Mouse (Mus musculus) hindbrain, postnatal 0 days (tissue): ENCODE measurements at regions not wholly inside any gene's neighbourhood (a gene's known extent, or its start where the extent isn't known, plus 50 kb on each side); places are given as distances from the start of the nearest gene placed in this dataset.
"Not testable (repeated sequence)": the region's sequence is repeated elsewhere in the genome, so short reads cannot be mapped to it uniquely, and the experiment has no call there.

ENCODE experiments used
- ATAC-seq: fragments of 200-750 bp; cut with Nextera tagmentation; 2 replicates; pipeline ENCODE4 v1.8.0; 2017; ENCODE audit warnings: mild to moderate bottlenecking, moderate TSS enrichment, moderate library complexity
- DNase-seq: peaks from one replicate; pipeline ENCODE4 v3.0.0-alpha.2; 2015; ENCODE audit warnings: low spot score
- H3K27ac ChIP-seq: fragments of 300-500 bp; sonication (generic); 2 replicates; pipeline ENCODE4 v1.5.1; 2014; ENCODE audit warnings: mild to moderate bottlenecking
- H3K27me3 ChIP-seq: fragments of 300-500 bp; sonication (generic); 2 replicates; pipeline ENCODE4 v1.6.1; 2014; ENCODE audit warnings: low read length, mixed read lengths; ENCODE audit not compliant: insufficient read depth
- H3K36me3 ChIP-seq: fragments of 300-500 bp; sonication (generic); 2 replicates; pipeline ENCODE4 v1.6.1; 2014; ENCODE audit warnings: low read length, mixed read lengths; ENCODE audit not compliant: insufficient read depth
- H3K4me1 ChIP-seq: fragments of 300-500 bp; sonication (generic); 2 replicates; pipeline ENCODE4 v1.6.1; 2014; ENCODE audit warnings: antibody characterized with exemption, low read length, mixed read lengths; ENCODE audit not compliant: insufficient read depth
- H3K4me2 ChIP-seq: fragments of 300-500 bp; sonication (generic); 2 replicates; pipeline ENCODE4 v1.6.1; 2014; ENCODE audit warnings: low read depth, mild to moderate bottlenecking, low read length, moderate library complexity, mixed read lengths
- H3K4me3 ChIP-seq: fragments of 300-500 bp; sonication (generic); 2 replicates; pipeline ENCODE4 v1.5.1; 2014; ENCODE audit warnings: low read length
- H3K9ac ChIP-seq: fragments of 300-500 bp; sonication (generic); replicated peaks from 2 replicates; pipeline ENCODE4 v1.6.1; 2014; ENCODE audit warnings: mild to moderate bottlenecking, low read length, moderate library complexity, mixed read lengths
- H3K9me3 ChIP-seq: fragments of 300-500 bp; sonication (generic); 2 replicates; pipeline ENCODE4 v1.6.1; 2016; ENCODE audit warnings: low read length, mixed read lengths
- CTCF ChIP-seq: IDR thresholded peaks from 2 replicates; pipeline ENCODE4 v1.5.1; 2016; ENCODE audit warnings: antibody characterized with exemption, control low read depth, low read depth
- WGBS: fragments of 180-500 bp; shearing (Covaris S2); extraction: QIAGEN DNeasy Blood & Tissue Kit; methylation state at CpG from one replicate; pipeline ENCODE4 v1.1.7; 2014; 5-methylcytosine and 5-hydroxymethylcytosine counted together

DNA sequence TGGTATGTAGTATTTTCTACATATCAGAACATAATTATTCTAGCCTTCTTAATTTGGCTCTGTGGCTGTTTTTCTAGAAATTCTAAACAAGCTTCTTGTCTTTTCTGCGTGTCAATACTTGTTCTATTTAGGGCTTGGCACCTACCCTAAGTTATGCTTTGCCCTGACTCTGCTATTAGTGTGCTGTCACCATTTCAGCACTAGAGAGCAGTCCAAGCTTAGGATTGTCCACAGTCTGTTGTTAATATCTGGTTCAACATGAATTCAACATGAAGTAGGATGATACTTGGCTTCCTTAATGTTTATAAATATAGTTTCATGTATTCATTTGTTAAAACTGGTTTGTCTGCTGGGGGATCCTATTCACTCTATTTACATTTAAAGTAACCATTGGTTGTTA is 61.2 kb downstream of the Maged1 start:
- no peaks in the 10 kb centered on the region for H3K36me3 ChIP-seq
- 63% methylated on average over 1 of the region's 1 CpGs for WGBS

DNA sequence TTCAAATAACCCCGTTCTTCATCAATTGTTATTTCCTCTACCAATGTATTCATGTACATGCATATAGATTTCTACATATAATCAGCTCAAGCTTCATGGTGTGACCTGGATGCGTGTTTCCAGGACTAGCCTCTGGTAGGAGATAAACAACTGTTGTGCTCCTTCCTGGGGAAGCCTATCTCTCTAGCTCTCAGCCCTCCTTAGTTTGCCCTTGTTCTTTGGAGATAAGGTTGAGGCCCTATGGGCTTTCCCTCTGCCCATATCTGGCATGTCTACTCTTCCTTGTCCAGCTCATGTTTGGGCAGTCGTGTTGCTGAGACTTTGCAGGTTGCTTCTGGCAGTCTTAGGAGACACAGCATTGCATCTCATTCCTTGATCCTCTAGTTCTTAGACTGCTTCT is 74.3 kb downstream of the Maged1 start:
- H3K4me3 ChIP-seq, H3K9ac ChIP-seq, H3K4me1 ChIP-seq, ATAC-seq, H3K4me2 ChIP-seq, H3K27ac ChIP-seq, H3K9me3 ChIP-seq, DNase-seq, H3K36me3 ChIP-seq, H3K27me3 ChIP-seq: not testable (repeated sequence)
- no CpG with 5 or more reads among the region's 3 CpGs for WGBS

More for the DNA sequence above, 61.2 kb downstream of the Maged1 start:
- no peak for ATAC-seq
- TF ChIP-seq CTCF, result peak; percentile 38
- no peak overlapping the region for H3K4me2 ChIP-seq
- no peaks in the 10 kb centered on the region for H3K9me3 ChIP-seq
- peak; percentile 4 for DNase-seq
- H3K4me1 ChIP-seq, result no peaks in the 10 kb centered on the region
- H3K27ac ChIP-seq, result no peak overlapping the region
- H3K4me3 ChIP-seq, result no peak overlapping the region
- no peak overlapping the region for H3K9ac ChIP-seq
- no peaks in the 10 kb centered on the region for H3K27me3 ChIP-seq
